Mouse (Mus musculus) C2C12 (cell line): ENCODE results near the gene Spata13. TPM values are rescaled to one million over a fixed set of nuclear protein-coding genes. Genes with fewer than 3 reads are reported as not detected.

Source experiments
- H3K27me3 ChIP-seq: one replicate; pipeline ENCODE4 v1.6.1; 2011; ENCODE audit not compliant: control insufficient read depth, insufficient read depth, insufficient read length
- H3K36me3 ChIP-seq: one replicate; pipeline ENCODE4 v1.6.1; 2011; ENCODE audit not compliant: control insufficient read depth, insufficient read depth
- H3K4me3 ChIP-seq: one replicate; pipeline ENCODE4 v1.5.1; 2011; ENCODE audit warnings: mild to moderate bottlenecking, control low read depth; ENCODE audit not compliant: poor library complexity, insufficient read depth, severe bottlenecking
- H3K79me2 ChIP-seq: one replicate; pipeline ENCODE4 v1.6.1; 2011; ENCODE audit not compliant: control insufficient read depth, insufficient read depth
- H3K79me3 ChIP-seq: one replicate; pipeline ENCODE4 v1.6.1; 2011; ENCODE audit warnings: low read depth, control low read depth
- H3ac ChIP-seq: one replicate; pipeline ENCODE3; 2011; ENCODE audit warnings: low read depth; ENCODE audit not compliant: control insufficient read depth, insufficient read length
- CEBPB ChIP-seq: IDR thresholded peaks from one replicate; pipeline ENCODE4 v1.6.1; 2011; ENCODE audit warnings: low read depth, mild to moderate bottlenecking, control low read depth, moderate library complexity
- CTCF ChIP-seq: IDR thresholded peaks from one replicate; pipeline ENCODE4 v1.5.1; 2011; ENCODE audit not compliant: control insufficient read depth, insufficient read depth, insufficient read length
- FOSL1 ChIP-seq: IDR thresholded peaks from one replicate; pipeline ENCODE4 v1.8.0; 2011; ENCODE audit warnings: mild to moderate bottlenecking, low read length; ENCODE audit not compliant: poor library complexity, insufficient read depth, severe bottlenecking
- MAX ChIP-seq: IDR thresholded peaks from one replicate; pipeline ENCODE4 v1.6.1; 2011; ENCODE audit warnings: mild to moderate bottlenecking, control low read depth
- MYOD1 ChIP-seq: IDR thresholded peaks from one replicate; pipeline ENCODE4 v1.6.1; 2011; ENCODE audit warnings: low read depth; ENCODE audit not compliant: control insufficient read depth, insufficient read length
- MYOG ChIP-seq: IDR thresholded peaks from one replicate; pipeline ENCODE4 v1.6.1; 2011; ENCODE audit not compliant: control insufficient read depth, insufficient read length; ENCODE audit errors: extremely low read depth
- USF1 ChIP-seq: IDR thresholded peaks from one replicate; pipeline ENCODE4 v1.6.1; 2011; ENCODE audit warnings: low read depth, mild to moderate bottlenecking, control low read depth, moderate library complexity
- polyA plus RNA-seq: library from polyadenylated mRNA; unstranded; fragments of >200 nt; fragmentation: generic; extraction: Trizol; gene quantifications from one replicate; pipeline ENCODE4 v1.2.1, GENCODE M21; 2012; ENCODE audit warnings: missing spikeins

Gene Spata13
- polyA plus RNA-seq, 1 experiment: 0.40 TPM

GRCm38 (mm10) chr14:60635911-60636607 is 2.3 kb downstream of the Spata13 start:
- TF ChIP-seq MAX: no peak
- no peak overlapping the region for H3K4me3 ChIP-seq
- no peak overlapping the region for H3ac ChIP-seq

GRCm38 (mm10) chr14:60636608-60636980 is 2.8 kb downstream of the Spata13 start:
- Histone ChIP-seq H3ac (no peak overlapping the region), H3K79me2 (no peaks in the 10 kb centered on the region), H3K79me3 (no peaks in the 10 kb centered on the region), H3K36me3 (no peaks in the 10 kb centered on the region), H3K27me3 (peaks cover 25% of the 10 kb centered on the region), H3K4me3 (no peak overlapping the region)
- TF ChIP-seq MYOD1 (no peak), FOSL1 (no peak), CTCF (no peak), CEBPB (no peak), MAX (no peak), MYOG (no peak), USF1 (no peak)

More at GRCm38 (mm10) chr14:60635911-60636607, 2.3 kb downstream of the Spata13 start:
- H3K36me3 ChIP-seq: no peaks in the 10 kb centered on the region
- H3K79me2 ChIP-seq: no peaks in the 10 kb centered on the region
- no peaks in the 10 kb centered on the region for H3K79me3 ChIP-seq
- peaks cover 22% of the 10 kb centered on the region for H3K27me3 ChIP-seq

DNA sequence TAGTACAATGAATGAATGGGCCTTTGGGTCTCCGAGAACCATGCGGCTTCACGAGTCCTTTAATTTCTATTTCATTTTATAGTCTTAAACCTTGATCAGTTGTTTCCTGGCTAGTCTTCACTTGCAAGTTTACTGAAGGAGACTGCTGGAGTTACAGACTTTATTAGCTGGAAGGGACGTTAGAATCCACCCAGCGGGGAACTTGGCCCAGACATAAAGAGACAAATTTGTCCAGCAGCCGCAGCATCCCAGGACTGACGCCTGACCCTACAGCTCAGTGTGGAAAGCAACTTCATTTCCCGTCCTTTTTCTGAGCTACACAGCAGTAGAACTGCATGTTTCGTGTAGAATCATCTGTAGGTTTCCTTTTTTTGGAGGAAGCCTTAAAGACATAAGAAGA is 3.2 kb downstream of the Spata13 start:
- TF ChIP-seq MAX (no peak), FOSL1 (no peak), USF1 (no peak), CTCF (no peak), CEBPB (no peak), MYOG (no peak), MYOD1 (no peak)
- no peak overlapping the region for H3K4me3 ChIP-seq
- no peaks in the 10 kb centered on the region for H3K79me3 ChIP-seq
- H3K36me3 ChIP-seq: no peaks in the 10 kb centered on the region
- H3K79me2 ChIP-seq: no peaks in the 10 kb centered on the region
- H3K27me3 ChIP-seq: peaks cover 21% of the 10 kb centered on the region
- H3ac ChIP-seq: no peak overlapping the region

- Histone ChIP-seq H3ac (no peak overlapping the region), H3K36me3 (no peaks in the 10 kb centered on the region), H3K79me3 (no peaks in the 10 kb centered on the region), H3K79me2 (no peaks in the 10 kb centered on the region), H3K27me3 (peaks cover 21% of the 10 kb centered on the region), H3K4me3 (no peak overlapping the region)
- TF ChIP-seq MAX (no peak), CEBPB (no peak), CTCF (no peak), FOSL1 (no peak), USF1 (no peak), MYOG (no peak), MYOD1 (no peak)
Observed at GRCm38 (mm10) chr14:60638159-60638558, 4.4 kb downstream of the Spata13 start.

DNA sequence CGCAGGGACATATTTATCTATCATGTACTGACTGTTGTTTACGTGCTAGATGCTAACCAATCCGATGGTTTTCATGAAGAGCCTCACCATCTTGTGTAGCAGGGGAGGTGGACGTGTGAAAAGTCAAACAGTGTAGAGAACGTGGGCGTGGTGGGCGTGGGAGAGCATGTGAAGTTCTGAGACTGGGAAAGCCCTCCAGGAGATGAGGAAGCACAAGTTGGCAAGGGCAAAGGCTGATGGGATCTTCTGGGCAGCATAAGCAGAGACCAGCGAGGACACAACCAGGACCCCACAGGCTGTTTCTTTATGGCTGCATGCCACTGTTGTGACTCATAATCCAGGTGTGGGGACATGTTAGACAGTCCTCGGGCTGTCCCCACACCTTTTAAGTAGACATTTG is 5.4 kb downstream of the Spata13 start:
- Histone ChIP-seq H3K79me3 (no peaks in the 10 kb centered on the region), H3K27me3 (peaks cover 21% of the 10 kb centered on the region), H3K36me3 (no peaks in the 10 kb centered on the region), H3K4me3 (no peak overlapping the region), H3ac (no peak overlapping the region), H3K79me2 (no peaks in the 10 kb centered on the region)
- TF ChIP-seq MYOD1: no peak
- no peak for TF ChIP-seq USF1
- TF ChIP-seq CEBPB: no peak
- no peak for TF ChIP-seq FOSL1
- no peak for TF ChIP-seq MYOG
- no peak for TF ChIP-seq MAX
- TF ChIP-seq CTCF: no peak

DNA sequence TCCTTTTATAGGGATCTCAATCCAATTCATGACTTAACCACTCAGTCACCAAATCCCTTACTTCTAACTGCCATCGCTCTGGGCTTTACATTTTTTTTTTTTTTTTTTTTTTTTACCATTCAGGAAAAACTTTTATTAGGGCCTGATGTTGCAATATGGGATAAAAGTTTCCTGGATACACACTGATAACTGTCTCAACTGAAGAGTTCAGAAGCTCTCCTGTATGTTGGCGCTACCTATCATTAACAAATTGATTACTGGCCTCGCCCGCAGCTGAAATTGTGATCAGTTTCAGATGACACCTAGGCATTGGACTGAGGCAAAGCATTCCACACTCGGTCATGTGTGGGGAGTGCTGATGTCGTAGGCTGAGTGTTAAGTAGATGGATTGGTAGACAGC is 7.3 kb downstream of the Spata13 start:
- Histone ChIP-seq H3ac (no peak overlapping the region), H3K79me2 (no peaks in the 10 kb centered on the region), H3K79me3 (no peaks in the 10 kb centered on the region), H3K4me3 (no peak overlapping the region), H3K27me3 (peaks cover 26% of the 10 kb centered on the region), H3K36me3 (no peaks in the 10 kb centered on the region)
- no peak for TF ChIP-seq FOSL1
- no peak for TF ChIP-seq CTCF
- no peak for TF ChIP-seq MYOD1
- TF ChIP-seq MAX: no peak
- TF ChIP-seq CEBPB: no peak
- TF ChIP-seq MYOG: no peak
- no peak for TF ChIP-seq USF1
